Mouse (Mus musculus) limb, embryonic 14.5 days (tissue): Measurements from ENCODE around the gene Rasa3. TPM values are rescaled to one million over a fixed set of nuclear protein-coding genes. Genes with fewer than 3 reads are reported as not detected.

Experiments
- ATAC-seq: fragments of 200-750 bp; cut with Nextera tagmentation; 2 replicates; pipeline ENCODE4 v1.8.0; 2017; ENCODE audit warnings: low read depth, moderate number of reproducible peaks, moderate TSS enrichment; ENCODE audit not compliant: low FRiP score
- DNase-seq: peaks from one replicate; pipeline ENCODE4 v3.0.0-alpha.2; 2015; ENCODE audit warnings: low spot score
- H3K27ac ChIP-seq: fragments of 300-500 bp; sonication (generic); replicated peaks from 2 replicates; pipeline ENCODE4 v1.5.1; 2014; ENCODE audit warnings: low read depth, mild to moderate bottlenecking, low read length, moderate library complexity, mixed read lengths
- H3K27me3 ChIP-seq: fragments of 300-500 bp; sonication (generic); 2 replicates; pipeline ENCODE4 v1.6.1; 2014; ENCODE audit warnings: low read length, mixed read lengths; ENCODE audit not compliant: control insufficient read depth, insufficient read depth
- H3K36me3 ChIP-seq: fragments of 300-500 bp; sonication (generic); 2 replicates; pipeline ENCODE4 v1.6.1; 2014; ENCODE audit warnings: mild to moderate bottlenecking, low read length, moderate library complexity, mixed read lengths; ENCODE audit not compliant: control insufficient read depth, insufficient read depth
- H3K4me1 ChIP-seq: fragments of 300-500 bp; sonication (generic); 2 replicates; pipeline ENCODE4 v1.6.1; 2014; ENCODE audit warnings: antibody characterized with exemption, low read length, mixed read lengths; ENCODE audit not compliant: control insufficient read depth, insufficient read depth
- H3K4me2 ChIP-seq: fragments of 300-500 bp; sonication (generic); replicated peaks from 2 replicates; pipeline ENCODE4 v1.6.1; 2014; ENCODE audit warnings: low read depth, mild to moderate bottlenecking, low read length, moderate library complexity; ENCODE audit not compliant: severe bottlenecking
- H3K4me3 ChIP-seq: fragments of 300-500 bp; sonication (generic); replicated peaks from 2 replicates; pipeline ENCODE4 v1.5.1; 2014; ENCODE audit warnings: low read length
- H3K9ac ChIP-seq: fragments of 300-500 bp; sonication (generic); 2 replicates; pipeline ENCODE4 v1.6.1; 2014; ENCODE audit warnings: mild to moderate bottlenecking, low read depth, low read length, moderate library complexity; ENCODE audit not compliant: severe bottlenecking
- H3K9me3 ChIP-seq: fragments of 300-500 bp; sonication (generic); 2 replicates; pipeline ENCODE4 v1.6.1; 2016; ENCODE audit warnings: low read length; ENCODE audit not compliant: control insufficient read depth
- POLR2A ChIP-seq: fragments of 200-500 bp; IDR thresholded peaks from 2 replicates; pipeline ENCODE4 v1.8.0; 2012; ENCODE audit warnings: inconsistent platforms, mild to moderate bottlenecking, moderate library complexity, borderline replicate concordance; ENCODE audit not compliant: insufficient read depth, insufficient read length; ENCODE audit errors: extremely low read depth
- WGBS: fragments of 180-500 bp; shearing (Covaris S2); extraction: QIAGEN DNeasy Blood & Tissue Kit; methylation state at CpG from one replicate; pipeline ENCODE4 v1.1.7; 2014; 5-methylcytosine and 5-hydroxymethylcytosine counted together
- polyA plus RNA-seq, 2 experiments: library from polyadenylated mRNA; depleted of rRNA in 1 of 2; stranded (reverse) in 1 of 2; unstranded in 1 of 2; fragments of >200 nt; fragmentation: Nextera tagmentation in 1 of 2; extraction: Ambion mirVana in 1 of 2; gene quantifications; 2 replicates each; pipeline versions ENCODE4 v1.2.1 to v1.2.3; 2012 to 2014

The Rasa3 gene
- polyA plus RNA-seq, 2 experiments = 30.8 to 31.6 TPM

GRCm38 (mm10) chr8:13676701-13677412 is 546 bp downstream of the Rasa3 start:
- Histone ChIP-seq H3K9me3 (no peaks in the 10 kb centered on the region), H3K4me3 (peak overlapping the region; percentile 77), H3K27ac (peak overlapping the region; percentile 67; the same call in 1 of the 2 replicates), H3K27me3 (no peaks in the 10 kb centered on the region), H3K9ac (peak overlapping the region; percentile 66), H3K36me3 (no peaks in the 10 kb centered on the region), H3K4me2 (peak overlapping the region; percentile 84), H3K4me1 (peaks cover 12% of the 10 kb centered on the region)
- WGBS = under 1% methylated on average over 43 of the region's 47 CpGs
- ATAC-seq (peak; percentile 57), DNase-seq (peak; percentile 62)
- TF ChIP-seq POLR2A = no peak

GRCm38 (mm10) chr8:13676302-13676700 is 1.1 kb downstream of the Rasa3 start:
- WGBS = under 1% methylated on average over 12 of the region's 12 CpGs
- ATAC-seq (no peak), DNase-seq (peak; percentile 67)
- H3K9me3 ChIP-seq = no peaks in the 10 kb centered on the region
- no peaks in the 10 kb centered on the region for H3K27me3 ChIP-seq
- peak overlapping the region; percentile 77 for H3K4me3 ChIP-seq
- H3K27ac ChIP-seq = peak overlapping the region; percentile 67; the same call in 1 of the 2 replicates
- no peak for TF ChIP-seq POLR2A
- peak overlapping the region; percentile 84 for H3K4me2 ChIP-seq
- peaks cover 12% of the 10 kb centered on the region for H3K4me1 ChIP-seq
- H3K9ac ChIP-seq = peak overlapping the region; percentile 66
- no peaks in the 10 kb centered on the region for H3K36me3 ChIP-seq

GRCm38 (mm10) chr8:13675524-13675923 is 1.9 kb downstream of the Rasa3 start:
- Histone ChIP-seq H3K9me3 (no peaks in the 10 kb centered on the region), H3K27me3 (no peaks in the 10 kb centered on the region), H3K4me1 (peaks cover 12% of the 10 kb centered on the region), H3K9ac (no peak overlapping the region), H3K4me3 (peak overlapping the region; percentile 77), H3K27ac (no peak overlapping the region; the same call in none of the 2 replicates), H3K4me2 (peak overlapping the region; percentile 84), H3K36me3 (no peaks in the 10 kb centered on the region)
- no peak for ATAC-seq
- no peak for DNase-seq
- WGBS = 40% methylated on average over 8 of the region's 8 CpGs
- TF ChIP-seq POLR2A = no peak

GRCm38 (mm10) chr8:13675121-13675520 is 2.3 kb downstream of the Rasa3 start:
- 70% methylated on average over 4 of the region's 4 CpGs for WGBS

GRCm38 (mm10) chr8:13674294-13675010 is 3.0 kb downstream of the Rasa3 start:
- H3K9ac ChIP-seq = no peak overlapping the region
- no peak overlapping the region for H3K4me3 ChIP-seq
- WGBS = 60% methylated on average over 12 of the region's 12 CpGs
- 0 out of 2 replicates have a peak overlapping the region, but pooled peaks have one; percentile 2 for H3K4me2 ChIP-seq
- DNase-seq (no peak), ATAC-seq (no peak)
- no peaks in the 10 kb centered on the region for H3K36me3 ChIP-seq
- TF ChIP-seq POLR2A = no peak
- no peaks in the 10 kb centered on the region for H3K9me3 ChIP-seq
- H3K27ac ChIP-seq = 0 out of 2 replicates have a peak overlapping the region, but pooled peaks have one; percentile 43
- no peaks in the 10 kb centered on the region for H3K27me3 ChIP-seq
- peaks cover 14% of the 10 kb centered on the region for H3K4me1 ChIP-seq

More at GRCm38 (mm10) chr8:13675121-13675520, 2.3 kb downstream of the Rasa3 start:
- TF ChIP-seq POLR2A = no peak
- no peaks in the 10 kb centered on the region for H3K36me3 ChIP-seq
- no peak overlapping the region for H3K9ac ChIP-seq
- peaks cover 12% of the 10 kb centered on the region for H3K4me1 ChIP-seq
- H3K27ac ChIP-seq = 0 out of 2 replicates have a peak overlapping the region, but pooled peaks have one; percentile 43
- DNase-seq = no peak
- peak overlapping the region; percentile 84 for H3K4me2 ChIP-seq
- peak overlapping the region; percentile 77 for H3K4me3 ChIP-seq
- no peak for ATAC-seq
- H3K9me3 ChIP-seq = no peaks in the 10 kb centered on the region
- H3K27me3 ChIP-seq = no peaks in the 10 kb centered on the region
